Mouse (Mus musculus) heart, adult 8-10 months (tissue): ENCODE data around the gene Smc5. TPM values are rescaled to one million over a fixed set of nuclear protein-coding genes. Genes with fewer than 3 reads are reported as not detected.
A peak's percentile ranks its signal among the peaks of the same experiment; 100 is the strongest.

ENCODE experiments used
- DNase-seq: peaks from one replicate; pipeline ENCODE4 v3.0.0; 2022; ENCODE audit warnings: low spot score
- total RNA-seq, 4 experiments: library from RNA; stranded (reverse); gene quantifications; 2 replicates each; pipeline ENCODE4 v1.2.4; 2022

The Smc5 gene
- 10 to 100 TPM; 15.6 to 23.3 (median 18.1) TPM for total RNA-seq

GRCm38 (mm10) chr19:23273355-23274053 is at the start of gene Smc5:
TSS of gene Smc5 (minus strand) at chr19:23273897.
- DNase-seq = peak; percentile 92

- DNase-seq = no peak
Observed at GRCm38 (mm10) chr19:23323107-23323506, 49.4 kb upstream of the Smc5 start.

- no peak for DNase-seq
Observed at GRCm38 (mm10) chr19:23317989-23318358, 44.3 kb upstream of the Smc5 start.

GRCm38 (mm10) chr19:23317295-23317988 is 43.7 kb upstream of the Smc5 start:
- no peak for DNase-seq

- DNase-seq = no peak
Observed at GRCm38 (mm10) chr19:23316851-23317250, 43.2 kb upstream of the Smc5 start.

- DNase-seq = no peak
Observed at GRCm38 (mm10) chr19:23309979-23310378, 36.3 kb upstream of the Smc5 start.

GRCm38 (mm10) chr19:23306671-23307070 is 33.0 kb upstream of the Smc5 start:
- DNase-seq = no peak

- DNase-seq = no peak
Observed at GRCm38 (mm10) chr19:23299987-23300386, 26.3 kb upstream of the Smc5 start.

GRCm38 (mm10) chr19:23298917-23299316 is 25.2 kb upstream of the Smc5 start:
- no peak for DNase-seq

GRCm38 (mm10) chr19:23297191-23297590 is 23.5 kb upstream of the Smc5 start:
- DNase-seq = no peak

GRCm38 (mm10) chr19:23289251-23289650 is 15.6 kb upstream of the Smc5 start:
- DNase-seq = no peak

GRCm38 (mm10) chr19:23281911-23282660 is 8.4 kb upstream of the Smc5 start:
- no peak for DNase-seq

GRCm38 (mm10) chr19:23274054-23274724 is 492 bp upstream of the Smc5 start:
- DNase-seq = no peak

- no peak for DNase-seq
Observed at GRCm38 (mm10) chr19:23256771-23257170, 16.9 kb downstream of the Smc5 start.

- DNase-seq = peak; percentile 7
Observed at GRCm38 (mm10) chr19:23246473-23246872, 27.2 kb downstream of the Smc5 start.

GRCm38 (mm10) chr19:23225065-23225464 is 48.6 kb downstream of the Smc5 start:
- DNase-seq = peak; percentile 48

- DNase-seq = no peak
Observed at GRCm38 (mm10) chr19:23214326-23214725, 59.4 kb downstream of the Smc5 start.

GRCm38 (mm10) chr19:23211325-23211724 is 62.4 kb downstream of the Smc5 start:
- peak; percentile 7 for DNase-seq

GRCm38 (mm10) chr19:23203505-23204053 is 70.1 kb downstream of the Smc5 start:
- DNase-seq = no peak

GRCm38 (mm10) chr19:23202106-23202505 is 71.6 kb downstream of the Smc5 start:
- no peak for DNase-seq

GRCm38 (mm10) chr19:23193076-23193475 is 80.6 kb downstream of the Smc5 start:
- no peak for DNase-seq

GRCm38 (mm10) chr19:23191486-23191885 is 82.2 kb downstream of the Smc5 start:
- DNase-seq = no peak
